Mouse (Mus musculus) lung, postnatal 0 days (tissue): ENCODE measurements at regions not wholly inside any gene's neighbourhood (a gene's known extent, or its start where the extent isn't known, plus 50 kb on each side); places are given as distances from the start of the nearest gene placed in this dataset.

Experiments used
- CTCF ChIP-seq: IDR thresholded peaks from 2 replicates; pipeline ENCODE4 v1.5.1; 2016; ENCODE audit warnings: antibody characterized with exemption, mild to moderate bottlenecking
- EP300 ChIP-seq: IDR thresholded peaks from 2 replicates; pipeline ENCODE4 v1.6.1; 2016; ENCODE audit warnings: antibody characterized with exemption, mild to moderate bottlenecking, control low read depth

DNA sequence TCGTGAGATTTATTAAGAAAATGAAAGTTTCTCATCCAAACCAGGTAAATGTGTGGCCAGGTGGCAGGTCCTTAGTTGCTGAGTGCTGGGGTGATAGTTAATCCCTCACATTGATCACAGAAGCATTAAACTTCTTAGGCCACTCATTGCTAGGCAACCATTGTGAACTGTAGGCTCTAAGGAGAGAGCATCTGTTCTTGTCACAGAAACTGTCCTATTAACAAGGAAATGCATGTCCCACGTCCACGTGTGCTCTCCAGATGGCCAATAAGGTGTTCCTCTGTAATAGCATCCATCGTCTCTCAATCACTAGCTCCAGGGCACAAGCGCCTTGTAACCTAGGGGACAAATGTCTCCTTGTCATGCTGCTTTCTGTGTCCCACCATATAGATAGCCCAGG lies 55.0 kb upstream of the Usp47 start:
- no peak for TF ChIP-seq CTCF
- no peak for TF ChIP-seq EP300
